ENCODE assay signal across 8 mouse cellular contexts in the genomic region with DNA sequence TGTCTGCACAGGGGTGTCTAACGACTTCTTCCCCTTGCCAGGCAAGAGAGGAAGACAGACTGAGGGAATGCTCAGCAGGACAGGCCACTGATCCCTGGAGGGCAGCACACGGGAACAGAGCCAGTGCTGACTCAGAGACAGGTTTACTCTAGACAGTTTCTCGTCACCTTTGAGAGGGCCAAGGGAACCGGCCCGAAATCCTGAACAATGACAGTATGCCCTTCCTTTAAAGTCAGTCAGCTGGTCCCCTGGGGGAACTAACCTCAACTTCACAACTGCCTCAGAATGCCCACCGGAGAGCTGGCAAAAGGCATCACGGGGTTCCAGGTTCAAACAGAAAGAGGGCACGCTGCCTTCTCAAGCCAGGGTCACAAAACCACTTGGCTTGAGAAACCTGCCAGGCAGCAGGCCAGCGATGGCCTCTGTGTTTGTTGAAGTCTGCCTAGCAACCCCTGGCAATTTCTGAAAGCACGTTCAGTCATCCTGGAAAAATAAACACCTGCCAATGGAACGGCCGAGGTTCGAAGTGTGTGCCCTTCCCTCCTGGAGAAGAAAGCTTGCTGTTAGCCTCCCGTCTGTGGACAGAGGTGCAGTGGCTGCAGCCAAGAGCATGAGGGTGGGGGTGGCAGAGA.
DNase-seq lines count a peak whose midpoint lies in the region; ATAC-seq and TF ChIP-seq lines count a peak whose summit lies in the region.

No protein-coding gene starts in this region.

- 0 out of 2 replicates have a peak overlapping the region, but pooled peaks have one; percentile 34 for H3K27ac ChIP-seq in midbrain, postnatal 0 days (ENCODE audit: low read depth, low read length)
- no peak overlapping the region for H3K27ac ChIP-seq in midbrain, embryonic 11.5 days (ENCODE audit: low read depth, low read length)
- H3K27ac ChIP-seq in gastrocnemius, adult 2 months, result peak overlapping the region; percentile 88
- H3K27ac ChIP-seq in hindbrain, embryonic 15.5 days (replicated peaks), result 0 out of 2 replicates have a peak overlapping the region, but pooled peaks have one; percentile 9
- H3K27ac ChIP-seq in lung, embryonic 15.5 days, result peak overlapping the region; percentile 20

- no peaks in the 10 kb centered on the region for H3K9me3 ChIP-seq in midbrain, postnatal 0 days (ENCODE audit: low read length)
- H3K9me3 ChIP-seq in midbrain, embryonic 11.5 days (ENCODE audit: control insufficient read depth, low read length), result no peaks in the 10 kb centered on the region
- H3K9me3 ChIP-seq in hindbrain, embryonic 15.5 days, result no peaks in the 10 kb centered on the region
- H3K9me3 ChIP-seq in lung, embryonic 15.5 days, result no peaks in the 10 kb centered on the region

- no peak overlapping the region for H3K4me2 ChIP-seq in midbrain, postnatal 0 days (ENCODE audit: low read depth, low read length, poor library complexity, severe bottlenecking)
- H3K4me2 ChIP-seq in midbrain, embryonic 11.5 days, result no peak overlapping the region
- peak overlapping the region; percentile 17; the same call in 1 of the 2 replicates for H3K4me2 ChIP-seq in hindbrain, embryonic 15.5 days
- peak overlapping the region; percentile 31 for H3K4me2 ChIP-seq in lung, embryonic 15.5 days

- intact Hi-C loops in gastrocnemius, adult 2 months (cut with DNase I), result no loop called here

- H3K4me1 ChIP-seq in midbrain, postnatal 0 days (ENCODE audit: insufficient read depth, low read length), result peaks cover 3% of the 10 kb centered on the region
- no peaks in the 10 kb centered on the region for H3K4me1 ChIP-seq in midbrain, embryonic 11.5 days (ENCODE audit: control insufficient read depth, insufficient read depth, low read length)
- peaks cover 11% of the 10 kb centered on the region for H3K4me1 ChIP-seq in hindbrain, embryonic 15.5 days (replicated peaks)
- H3K4me1 ChIP-seq in lung, embryonic 15.5 days, result peaks cover 17% of the 10 kb centered on the region

- no peak overlapping the region for H3K4me3 ChIP-seq in midbrain, postnatal 0 days (ENCODE audit: low read depth, low read length)
- H3K4me3 ChIP-seq in midbrain, embryonic 11.5 days (ENCODE audit: low read depth, low read length), result no peak overlapping the region
- peak overlapping the region; percentile 69 for H3K4me3 ChIP-seq in gastrocnemius, adult 2 months
- no peak overlapping the region for H3K4me3 ChIP-seq in hindbrain, embryonic 15.5 days
- H3K4me3 ChIP-seq in lung, embryonic 15.5 days, result no peak overlapping the region

- no peak for ATAC-seq in midbrain, postnatal 0 days (ENCODE audit: low FRiP score)
- no peak for ATAC-seq in midbrain, embryonic 11.5 days (ENCODE audit: low FRiP score)
- ATAC-seq in hindbrain, embryonic 15.5 days (ENCODE audit: low FRiP score, low read depth), result peak; percentile 73
- peak; percentile 28; the same call in 1 of the 2 replicates for ATAC-seq in lung, embryonic 15.5 days (ENCODE audit: borderline replicate concordance, extremely low read depth, low FRiP score, low TSS enrichment)
- no peak for ATAC-seq in megakaryocyte-erythroid progenitor cell, adult 5-6 weeks (replicated peaks; ENCODE audit: low FRiP score, low TSS enrichment, poor library complexity, severe bottlenecking)
- ATAC-seq in megakaryocyte, adult 5-6 weeks (ENCODE audit: poor library complexity, severe bottlenecking), result no peak

- DNase-seq in midbrain, postnatal 0 days (ENCODE audit: low spot score), result peak; percentile 68
- no peak for DNase-seq in midbrain, embryonic 11.5 days (ENCODE audit: low spot score, missing footprints)
- DNase-seq in gastrocnemius, adult 2 months, result peak; percentile 87
- DNase-seq in natural killer cell, adult 2 months (ENCODE audit: low spot score in 2 of 2), result no peak

- no peaks in the 10 kb centered on the region for H3K27me3 ChIP-seq in midbrain, postnatal 0 days (ENCODE audit: insufficient read depth, low read length)
- H3K27me3 ChIP-seq in midbrain, embryonic 11.5 days (ENCODE audit: control insufficient read depth, insufficient read depth, low read length), result no peaks in the 10 kb centered on the region
- H3K27me3 ChIP-seq in hindbrain, embryonic 15.5 days, result no peaks in the 10 kb centered on the region
- H3K27me3 ChIP-seq in lung, embryonic 15.5 days, result no peaks in the 10 kb centered on the region

- WGBS in midbrain, postnatal 0 days, result 47% methylated on average over 14 of the region's 14 CpGs
- WGBS in midbrain, embryonic 11.5 days, result 60% methylated on average over 14 of the region's 14 CpGs
- 45% methylated on average over 14 of the region's 14 CpGs for WGBS in hindbrain, embryonic 15.5 days
- 10% methylated on average over 14 of the region's 14 CpGs for WGBS in lung, embryonic 15.5 days

- H3K9ac ChIP-seq in midbrain, postnatal 0 days (replicated peaks; ENCODE audit: low read length, poor library complexity, severe bottlenecking), result no peak overlapping the region
- H3K9ac ChIP-seq in midbrain, embryonic 11.5 days (ENCODE audit: low read length), result no peak overlapping the region
- no peak overlapping the region for H3K9ac ChIP-seq in hindbrain, embryonic 15.5 days
- no peak overlapping the region for H3K9ac ChIP-seq in lung, embryonic 15.5 days

- TF ChIP-seq CTCF in midbrain, postnatal 0 days (IDR thresholded peaks at IDR 0.05), result no peak
- TF ChIP-seq CTCF in gastrocnemius, adult 2 months (IDR thresholded peaks at IDR 0.05), result peak; percentile 5; the same call in 1 of the 2 replicates

- H3K36me3 ChIP-seq in midbrain, postnatal 0 days (ENCODE audit: insufficient read depth, low read length), result no peaks in the 10 kb centered on the region
- H3K36me3 ChIP-seq in midbrain, embryonic 11.5 days (ENCODE audit: control insufficient read depth, insufficient read depth, low read length), result no peaks in the 10 kb centered on the region
- H3K36me3 ChIP-seq in hindbrain, embryonic 15.5 days, result no peaks in the 10 kb centered on the region
- H3K36me3 ChIP-seq in lung, embryonic 15.5 days, result no peaks in the 10 kb centered on the region

Comparison
In these comparisons a context has a peak if more than half of its experiments do, and no peak if none do; other contexts are left out.
1. DNase-seq: peak in midbrain, postnatal 0 days (single experiment) and gastrocnemius, adult 2 months (single experiment); none in midbrain, embryonic 11.5 days (single experiment) and natural killer cell, adult 2 months (0 of 2).
2. ATAC-seq: peak in hindbrain, embryonic 15.5 days (single experiment) and lung, embryonic 15.5 days (single experiment); none in midbrain, postnatal 0 days (single experiment), midbrain, embryonic 11.5 days (single experiment), megakaryocyte-erythroid progenitor cell, adult 5-6 weeks (single experiment) and megakaryocyte, adult 5-6 weeks (single experiment).
3. H3K4me2 ChIP-seq: peak in hindbrain, embryonic 15.5 days (single experiment) and lung, embryonic 15.5 days (single experiment); none in midbrain, postnatal 0 days (single experiment) and midbrain, embryonic 11.5 days (single experiment).